Mouse (Mus musculus): ENCODE data around the gene Ly6g6f. TPM values are rescaled to one million over a fixed set of nuclear protein-coding genes. Genes with fewer than 3 reads are reported as not detected.

Ly6g6f gene
- polyA plus RNA-seq, 1 experiment = 1.3 TPM

DNA sequence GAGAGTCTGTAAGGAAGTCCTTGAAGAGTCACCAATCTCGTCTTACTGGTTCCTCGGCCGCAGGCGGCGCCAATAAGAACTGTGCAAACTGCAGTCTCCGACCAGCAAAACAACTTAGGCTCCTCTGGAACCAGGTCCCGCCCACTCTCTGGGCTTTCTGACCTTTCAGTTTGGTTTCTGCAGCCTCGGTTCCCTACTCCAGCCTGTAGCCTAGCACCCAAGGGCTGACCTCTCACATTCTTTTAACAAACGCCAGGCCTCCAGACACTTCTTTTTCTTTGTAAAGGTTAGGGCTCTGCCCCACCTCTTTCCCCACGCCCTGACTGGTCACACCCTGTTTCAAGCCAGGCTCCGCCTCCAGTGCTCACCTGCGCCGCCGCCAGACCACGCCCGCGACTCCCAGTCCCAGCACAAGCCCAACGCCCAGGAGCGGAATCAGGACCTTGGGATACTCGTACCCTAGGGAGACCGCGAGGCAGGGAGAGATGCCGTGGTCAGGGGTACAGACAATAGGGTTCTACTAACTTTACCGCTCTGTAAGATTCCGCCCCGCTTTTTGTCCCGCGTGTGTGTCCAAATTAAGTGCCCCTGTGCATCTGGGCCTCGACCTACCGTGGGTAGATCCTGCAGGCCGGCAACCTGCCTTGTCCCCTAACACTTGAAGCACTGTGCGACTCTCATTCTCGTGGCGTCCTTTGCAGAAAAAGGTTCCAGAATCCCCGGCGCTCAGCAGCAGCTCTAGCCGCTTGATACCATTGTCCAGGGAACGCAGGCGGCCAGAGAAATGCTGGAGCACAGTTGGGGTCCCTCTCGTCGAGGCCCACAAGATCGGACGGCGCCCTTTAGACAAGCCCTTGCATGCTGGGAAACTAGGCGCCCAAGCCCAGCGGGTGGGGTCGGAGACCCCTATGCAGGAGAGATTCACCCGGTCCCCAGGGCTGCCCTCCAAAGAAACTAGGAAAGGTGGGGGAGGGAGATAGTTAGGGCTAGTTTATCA, 20.2 kb downstream of the Ly6g6f start, which contains the start of gene Ly6g6c:
TSS of gene Ly6g6c (plus strand) at position 438 of the 997 bp plus-strand sequence.
- Histone ChIP-seq H3K4me1 (replicated peaks; ENCODE audit: control insufficient read depth, insufficient read depth, low read length) (peaks cover 16% of the 10 kb centered on the region), H3K27me3 (ENCODE audit: control insufficient read depth, insufficient read depth, low read length) (peaks cover 16% of the 10 kb centered on the region), H3K4me3 (ENCODE audit: control insufficient read depth, insufficient read depth, low read length) (peak within 1 kb of the TSS; percentile 32), H3K36me3 (ENCODE audit: control insufficient read depth, insufficient read depth, low read length) (no peaks in the 10 kb centered on the region), H3K27ac (ENCODE audit: control insufficient read depth, insufficient read depth, low read length) (no peak within 1 kb of the TSS)
- no peak for DNase-seq
- WGBS = 5% methylated on average over 48 of the region's 48 CpGs
- TF ChIP-seq CTCF (IDR thresholded peaks at IDR 0.05; ENCODE audit: borderline replicate concordance, control insufficient read depth, extremely low read depth, insufficient read depth, low read length, poor library complexity) = no peak
- no peak for TF ChIP-seq POLR2A (IDR thresholded peaks at IDR 0.05; ENCODE audit: control insufficient read depth, extremely low read depth, insufficient read depth, low read length, poor library complexity)

DNA sequence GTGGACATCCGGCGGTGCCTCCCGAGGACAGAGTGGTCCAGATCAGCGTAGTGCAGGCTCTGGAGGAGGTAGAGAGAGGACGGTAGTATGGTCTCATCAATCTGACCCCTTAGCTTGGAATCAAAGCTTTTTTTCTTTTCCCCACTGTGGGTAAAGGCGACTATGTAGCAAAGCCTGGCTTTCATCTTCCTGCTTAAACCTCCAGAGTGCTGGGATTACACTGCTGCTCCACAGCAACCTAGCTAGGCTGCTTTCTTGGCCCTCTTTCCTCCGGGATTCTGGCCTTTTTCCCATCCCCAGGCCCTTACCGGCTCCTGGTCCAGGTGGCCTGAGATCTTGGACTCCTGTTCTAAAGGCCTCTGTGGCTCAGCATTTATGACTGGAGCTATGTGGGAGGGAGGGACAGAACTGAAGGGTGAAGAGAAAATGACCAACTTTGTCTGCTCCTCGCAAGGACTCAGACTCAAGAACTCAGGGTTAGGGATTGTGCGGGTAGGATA, 21.0 kb downstream of the Ly6g6f start:
- H3K27me3 ChIP-seq (ENCODE audit: control insufficient read depth, insufficient read depth, low read length) = peaks cover 16% of the 10 kb centered on the region
- TF ChIP-seq POLR2A (IDR thresholded peaks at IDR 0.05; ENCODE audit: control insufficient read depth, extremely low read depth, insufficient read depth, low read length, poor library complexity) = no peak
- no peak for TF ChIP-seq CTCF (IDR thresholded peaks at IDR 0.05; ENCODE audit: borderline replicate concordance, control insufficient read depth, extremely low read depth, insufficient read depth, low read length, poor library complexity)
- 58% methylated on average over 10 of the region's 10 CpGs for WGBS
- DNase-seq = no peak
- no peak overlapping the region for H3K27ac ChIP-seq (ENCODE audit: control insufficient read depth, insufficient read depth, low read length)
- peaks cover 11% of the 10 kb centered on the region for H3K4me1 ChIP-seq (replicated peaks; ENCODE audit: control insufficient read depth, insufficient read depth, low read length)
- no peaks in the 10 kb centered on the region for H3K36me3 ChIP-seq (ENCODE audit: control insufficient read depth, insufficient read depth, low read length)
- no peak overlapping the region for H3K4me3 ChIP-seq (ENCODE audit: control insufficient read depth, insufficient read depth, low read length)

DNA sequence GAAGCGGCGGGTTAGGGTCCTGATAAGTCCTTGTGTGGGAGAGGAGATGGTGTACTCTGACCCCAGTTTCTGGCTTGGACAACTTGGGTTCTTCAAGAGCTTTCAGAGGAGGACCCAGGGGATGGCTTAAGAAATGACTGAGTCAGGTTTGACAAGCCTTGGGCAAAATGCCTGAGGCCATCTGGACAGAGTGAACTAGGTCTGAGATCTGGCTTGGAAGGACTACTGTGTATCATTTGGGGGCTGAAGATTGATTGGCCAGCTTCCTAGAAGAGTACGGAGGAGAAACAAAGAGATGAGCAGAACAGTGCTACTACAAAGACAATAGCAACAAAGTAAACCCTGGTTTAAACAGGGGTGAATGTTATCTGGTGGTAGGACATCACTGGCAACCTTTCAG, 21.9 kb downstream of the Ly6g6f start:
- 97% methylated on average over 3 of the region's 3 CpGs for WGBS
- no peak for TF ChIP-seq CTCF (IDR thresholded peaks at IDR 0.05; ENCODE audit: borderline replicate concordance, control insufficient read depth, extremely low read depth, insufficient read depth, low read length, poor library complexity)
- no peak for TF ChIP-seq POLR2A (IDR thresholded peaks at IDR 0.05; ENCODE audit: control insufficient read depth, extremely low read depth, insufficient read depth, low read length, poor library complexity)
- DNase-seq = no peak
- Histone ChIP-seq H3K4me3 (ENCODE audit: control insufficient read depth, insufficient read depth, low read length) (no peak overlapping the region), H3K27me3 (ENCODE audit: control insufficient read depth, insufficient read depth, low read length) (peaks cover 16% of the 10 kb centered on the region), H3K4me1 (replicated peaks; ENCODE audit: control insufficient read depth, insufficient read depth, low read length) (peaks cover 18% of the 10 kb centered on the region), H3K27ac (ENCODE audit: control insufficient read depth, insufficient read depth, low read length) (no peak overlapping the region), H3K36me3 (ENCODE audit: control insufficient read depth, insufficient read depth, low read length) (peaks cover 1% of the 10 kb centered on the region)

DNA sequence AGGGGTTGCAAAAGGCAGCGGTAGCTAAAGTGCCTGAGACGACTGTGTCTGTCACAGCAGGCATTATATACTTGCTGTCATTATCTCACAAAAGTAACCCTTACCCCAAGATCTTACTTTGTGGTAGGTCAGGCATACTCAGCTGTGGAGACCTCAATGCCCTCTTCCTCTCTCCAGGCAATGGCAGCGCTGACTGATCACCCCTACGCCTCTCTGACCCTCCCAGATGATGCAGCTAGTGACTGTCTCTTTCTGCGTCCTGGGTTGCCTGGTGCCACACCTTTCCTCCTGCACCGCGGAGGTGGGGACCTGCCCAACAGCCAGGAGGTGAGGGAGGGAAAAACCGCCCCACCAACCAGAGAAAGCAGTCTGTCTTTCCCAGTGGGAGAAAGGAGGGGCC, 24.1 kb downstream of the Ly6g6f start:
- Histone ChIP-seq H3K27me3 (ENCODE audit: control insufficient read depth, insufficient read depth, low read length) (peaks cover 16% of the 10 kb centered on the region), H3K27ac (ENCODE audit: control insufficient read depth, insufficient read depth, low read length) (no peak overlapping the region), H3K4me3 (ENCODE audit: control insufficient read depth, insufficient read depth, low read length) (no peak overlapping the region), H3K4me1 (replicated peaks; ENCODE audit: control insufficient read depth, insufficient read depth, low read length) (peaks cover 21% of the 10 kb centered on the region), H3K36me3 (ENCODE audit: control insufficient read depth, insufficient read depth, low read length) (peaks cover 18% of the 10 kb centered on the region)
- no peak for DNase-seq
- no peak for TF ChIP-seq CTCF (IDR thresholded peaks at IDR 0.05; ENCODE audit: borderline replicate concordance, control insufficient read depth, extremely low read depth, insufficient read depth, low read length, poor library complexity)
- no peak for TF ChIP-seq POLR2A (IDR thresholded peaks at IDR 0.05; ENCODE audit: control insufficient read depth, extremely low read depth, insufficient read depth, low read length, poor library complexity)
- 98% methylated on average over 8 of the region's 8 CpGs for WGBS

DNA sequence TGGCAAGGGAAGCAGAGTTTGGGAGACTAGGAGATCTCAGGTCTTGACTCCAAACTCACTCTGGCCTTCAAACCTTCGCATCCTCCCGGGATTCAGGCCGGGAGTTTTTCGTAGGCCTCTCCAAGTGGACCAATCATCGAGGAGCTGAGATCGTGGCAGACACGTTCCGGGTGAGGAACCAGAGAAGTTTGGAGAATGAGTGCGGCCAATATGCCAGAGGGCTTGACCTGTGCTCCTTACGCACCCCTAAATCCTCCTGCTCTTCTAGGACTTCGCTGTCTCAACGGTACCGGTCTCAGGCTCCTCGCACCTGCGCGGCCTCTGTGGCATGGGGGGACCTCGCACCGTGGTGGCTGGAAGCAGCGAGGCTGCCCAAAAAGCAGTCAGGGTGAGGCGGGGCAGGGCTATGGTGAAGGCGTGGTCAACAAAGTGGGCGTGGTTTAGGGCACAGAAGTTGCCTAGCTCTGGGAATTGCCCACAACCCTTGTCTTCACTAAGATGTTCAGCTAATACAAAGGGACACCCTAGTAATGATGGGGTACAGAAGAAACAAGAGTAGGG, 24.6 kb downstream of the Ly6g6f start:
- Histone ChIP-seq H3K27ac (ENCODE audit: control insufficient read depth, insufficient read depth, low read length) (no peak overlapping the region), H3K4me3 (ENCODE audit: control insufficient read depth, insufficient read depth, low read length) (no peak overlapping the region), H3K36me3 (ENCODE audit: control insufficient read depth, insufficient read depth, low read length) (peaks cover 23% of the 10 kb centered on the region), H3K27me3 (ENCODE audit: control insufficient read depth, insufficient read depth, low read length) (peaks cover 12% of the 10 kb centered on the region), H3K4me1 (replicated peaks; ENCODE audit: control insufficient read depth, insufficient read depth, low read length) (peaks cover 21% of the 10 kb centered on the region)
- DNase-seq = no peak
- 89% methylated on average over 22 of the region's 22 CpGs for WGBS
- TF ChIP-seq POLR2A (IDR thresholded peaks at IDR 0.05; ENCODE audit: control insufficient read depth, extremely low read depth, insufficient read depth, low read length, poor library complexity) (no peak), CTCF (IDR thresholded peaks at IDR 0.05; ENCODE audit: borderline replicate concordance, control insufficient read depth, extremely low read depth, insufficient read depth, low read length, poor library complexity) (no peak)

DNA sequence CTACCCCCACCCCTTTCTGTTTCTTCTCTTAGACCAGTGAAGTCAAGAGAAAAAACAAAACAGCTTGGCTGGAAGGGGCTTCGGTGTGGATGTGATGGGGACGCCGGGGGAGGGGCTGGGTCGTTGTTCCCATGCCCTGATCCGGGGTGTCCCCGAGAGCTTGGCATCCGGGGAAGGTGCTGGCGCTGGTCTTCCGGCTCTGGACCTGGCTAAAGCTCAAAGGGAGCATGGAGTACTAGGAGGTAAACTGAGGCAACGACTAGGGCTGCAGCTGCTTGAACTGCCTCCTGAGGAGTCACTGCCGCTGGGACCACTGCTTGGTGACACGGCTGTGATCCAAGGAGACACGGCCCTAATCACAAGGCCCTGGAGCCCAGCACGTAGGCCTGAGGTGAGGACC, 25.3 kb downstream of the Ly6g6f start:
- no peak for DNase-seq
- Histone ChIP-seq H3K36me3 (ENCODE audit: control insufficient read depth, insufficient read depth, low read length) (peaks cover 30% of the 10 kb centered on the region), H3K27ac (ENCODE audit: control insufficient read depth, insufficient read depth, low read length) (no peak overlapping the region), H3K4me3 (ENCODE audit: control insufficient read depth, insufficient read depth, low read length) (no peak overlapping the region), H3K27me3 (ENCODE audit: control insufficient read depth, insufficient read depth, low read length) (peaks cover 6% of the 10 kb centered on the region), H3K4me1 (replicated peaks; ENCODE audit: control insufficient read depth, insufficient read depth, low read length) (peaks cover 14% of the 10 kb centered on the region)
- TF ChIP-seq CTCF (IDR thresholded peaks at IDR 0.05; ENCODE audit: borderline replicate concordance, control insufficient read depth, extremely low read depth, insufficient read depth, low read length, poor library complexity) (no peak), POLR2A (IDR thresholded peaks at IDR 0.05; ENCODE audit: control insufficient read depth, extremely low read depth, insufficient read depth, low read length, poor library complexity) (no peak)
- 73% methylated on average over 14 of the region's 14 CpGs for WGBS
